Mouse (Mus musculus): ENCODE measurements at regions not wholly inside any gene's neighbourhood (a gene's known extent, or its start where the extent isn't known, plus 50 kb on each side); places are given as distances from the start of the nearest gene placed in this dataset.

- no peaks in the 10 kb centered on the region for H3K27me3 ChIP-seq (ENCODE audit: control insufficient read depth, insufficient read depth, low read length)
- WGBS, result 57% methylated on average over 1 of the region's 1 CpGs
- no peaks in the 10 kb centered on the region for H3K9me3 ChIP-seq (replicated peaks; ENCODE audit: control insufficient read depth, low read length)
- H3K27ac ChIP-seq (ENCODE audit: low read length), result no peak overlapping the region
- no peak for ATAC-seq (replicated peaks; ENCODE audit: extremely low read depth, insufficient read depth, low FRiP score)
- H3K9ac ChIP-seq (ENCODE audit: low read length), result no peak overlapping the region
- H3K4me2 ChIP-seq (ENCODE audit: low read depth, low read length), result no peak overlapping the region
- H3K4me1 ChIP-seq (ENCODE audit: control insufficient read depth, insufficient read depth, low read length), result no peaks in the 10 kb centered on the region
- H3K4me3 ChIP-seq (ENCODE audit: low read length), result no peak overlapping the region
- no peaks in the 10 kb centered on the region for H3K36me3 ChIP-seq (ENCODE audit: control insufficient read depth, insufficient read depth)
These were observed 326.2 kb downstream of the 1700129C05Rik start for GRCm38 (mm10) chr14:58816540-58816876.

GRCm38 (mm10) chr14:58815616-58816539 lies 326.8 kb downstream of the 1700129C05Rik start:
- Histone ChIP-seq H3K27me3 (ENCODE audit: control insufficient read depth, insufficient read depth, low read length) (no peaks in the 10 kb centered on the region), H3K4me2 (ENCODE audit: low read depth, low read length) (no peak overlapping the region), H3K9me3 (replicated peaks; ENCODE audit: control insufficient read depth, low read length) (no peaks in the 10 kb centered on the region), H3K9ac (ENCODE audit: low read length) (no peak overlapping the region), H3K36me3 (ENCODE audit: control insufficient read depth, insufficient read depth) (no peaks in the 10 kb centered on the region), H3K27ac (ENCODE audit: low read length) (no peak overlapping the region), H3K4me1 (ENCODE audit: control insufficient read depth, insufficient read depth, low read length) (no peaks in the 10 kb centered on the region), H3K4me3 (ENCODE audit: low read length) (no peak overlapping the region)
- ATAC-seq (replicated peaks; ENCODE audit: extremely low read depth, insufficient read depth, low FRiP score), result no peak
- WGBS, result 44% methylated on average over 11 of the region's 11 CpGs

GRCm38 (mm10) chr14:58812585-58812984 lies 330.1 kb downstream of the 1700129C05Rik start:
- WGBS, result 58% methylated on average over 5 of the region's 5 CpGs
- peak overlapping the region; percentile 71 for H3K27ac ChIP-seq (ENCODE audit: low read length)
- H3K9me3 ChIP-seq (replicated peaks; ENCODE audit: control insufficient read depth, low read length), result no peaks in the 10 kb centered on the region
- H3K4me3 ChIP-seq (ENCODE audit: low read length), result no peak overlapping the region
- H3K4me2 ChIP-seq (ENCODE audit: low read depth, low read length), result no peak overlapping the region
- H3K4me1 ChIP-seq (ENCODE audit: control insufficient read depth, insufficient read depth, low read length), result no peaks in the 10 kb centered on the region
- H3K36me3 ChIP-seq (ENCODE audit: control insufficient read depth, insufficient read depth), result no peaks in the 10 kb centered on the region
- no peak overlapping the region for H3K9ac ChIP-seq (ENCODE audit: low read length)
- peak; percentile 63 for ATAC-seq (replicated peaks; ENCODE audit: extremely low read depth, insufficient read depth, low FRiP score)
- no peaks in the 10 kb centered on the region for H3K27me3 ChIP-seq (ENCODE audit: control insufficient read depth, insufficient read depth, low read length)

GRCm38 (mm10) chr14:58801402-58801861 lies 341.3 kb downstream of the 1700129C05Rik start:
- ATAC-seq (replicated peaks; ENCODE audit: extremely low read depth, insufficient read depth, low FRiP score), result no peak
- Histone ChIP-seq H3K9ac (ENCODE audit: low read length) (no peak overlapping the region), H3K36me3 (ENCODE audit: control insufficient read depth, insufficient read depth) (no peaks in the 10 kb centered on the region), H3K27me3 (ENCODE audit: control insufficient read depth, insufficient read depth, low read length) (no peaks in the 10 kb centered on the region), H3K4me2 (ENCODE audit: low read depth, low read length) (no peak overlapping the region), H3K4me3 (ENCODE audit: low read length) (no peak overlapping the region), H3K9me3 (replicated peaks; ENCODE audit: control insufficient read depth, low read length) (no peaks in the 10 kb centered on the region), H3K4me1 (ENCODE audit: control insufficient read depth, insufficient read depth, low read length) (no peaks in the 10 kb centered on the region), H3K27ac (ENCODE audit: low read length) (no peak overlapping the region)

GRCm38 (mm10) chr14:58788190-58788945 lies 354.3 kb downstream of the 1700129C05Rik start:
- no peaks in the 10 kb centered on the region for H3K36me3 ChIP-seq (ENCODE audit: control insufficient read depth, insufficient read depth)
- no peaks in the 10 kb centered on the region for H3K27me3 ChIP-seq (ENCODE audit: control insufficient read depth, insufficient read depth, low read length)
- 66% methylated on average over 10 of the region's 10 CpGs for WGBS
- no peak overlapping the region for H3K27ac ChIP-seq (ENCODE audit: low read length)
- no peak overlapping the region for H3K4me3 ChIP-seq (ENCODE audit: low read length)
- no peak overlapping the region for H3K4me2 ChIP-seq (ENCODE audit: low read depth, low read length)
- 0 out of 2 replicates have a peak, but pooled peaks cover 3% of the 10 kb centered on the region for H3K4me1 ChIP-seq (ENCODE audit: control insufficient read depth, insufficient read depth, low read length)
- H3K9me3 ChIP-seq (replicated peaks; ENCODE audit: control insufficient read depth, low read length), result no peaks in the 10 kb centered on the region
- H3K9ac ChIP-seq (ENCODE audit: low read length), result no peak overlapping the region
- ATAC-seq (replicated peaks; ENCODE audit: extremely low read depth, insufficient read depth, low FRiP score), result no peak

GRCm38 (mm10) chr14:58787618-58788017 lies 355.1 kb downstream of the 1700129C05Rik start:
- no peak for ATAC-seq (replicated peaks; ENCODE audit: extremely low read depth, insufficient read depth, low FRiP score)
- no peaks in the 10 kb centered on the region for H3K36me3 ChIP-seq (ENCODE audit: control insufficient read depth, insufficient read depth)
- no peak overlapping the region for H3K9ac ChIP-seq (ENCODE audit: low read length)
- no peaks in the 10 kb centered on the region for H3K9me3 ChIP-seq (replicated peaks; ENCODE audit: control insufficient read depth, low read length)
- no peak overlapping the region for H3K4me3 ChIP-seq (ENCODE audit: low read length)
- no peak overlapping the region for H3K4me2 ChIP-seq (ENCODE audit: low read depth, low read length)
- no peaks in the 10 kb centered on the region for H3K27me3 ChIP-seq (ENCODE audit: control insufficient read depth, insufficient read depth, low read length)
- H3K4me1 ChIP-seq (ENCODE audit: control insufficient read depth, insufficient read depth, low read length), result peaks cover 7% of the 10 kb centered on the region; the same call in 1 of the 2 replicates
- H3K27ac ChIP-seq (ENCODE audit: low read length), result no peak overlapping the region
- WGBS, result 73% methylated on average over 2 of the region's 2 CpGs

- Histone ChIP-seq H3K9me3 (replicated peaks; ENCODE audit: control insufficient read depth, low read length) (no peaks in the 10 kb centered on the region), H3K9ac (ENCODE audit: low read length) (no peak overlapping the region), H3K27ac (ENCODE audit: low read length) (no peak overlapping the region), H3K4me1 (ENCODE audit: control insufficient read depth, insufficient read depth, low read length) (peaks cover 8% of the 10 kb centered on the region; the same call in 1 of the 2 replicates), H3K4me3 (ENCODE audit: low read length) (no peak overlapping the region), H3K27me3 (ENCODE audit: control insufficient read depth, insufficient read depth, low read length) (no peaks in the 10 kb centered on the region), H3K36me3 (ENCODE audit: control insufficient read depth, insufficient read depth) (no peaks in the 10 kb centered on the region), H3K4me2 (ENCODE audit: low read depth, low read length) (no peak overlapping the region)
- ATAC-seq (replicated peaks; ENCODE audit: extremely low read depth, insufficient read depth, low FRiP score), result no peak; the same call in 1 of the 2 replicates
- 78% methylated on average over 4 of the region's 4 CpGs for WGBS
These were observed 355.8 kb downstream of the 1700129C05Rik start for GRCm38 (mm10) chr14:58786791-58787491.

GRCm38 (mm10) chr14:58783201-58783600 lies 359.5 kb downstream of the 1700129C05Rik start:
- Histone ChIP-seq H3K4me1 (ENCODE audit: control insufficient read depth, insufficient read depth, low read length) (peaks cover 11% of the 10 kb centered on the region; the same call in 1 of the 2 replicates), H3K4me2 (ENCODE audit: low read depth, low read length) (no peak overlapping the region), H3K27ac (ENCODE audit: low read length) (no peak overlapping the region), H3K9me3 (replicated peaks; ENCODE audit: control insufficient read depth, low read length) (no peaks in the 10 kb centered on the region), H3K36me3 (ENCODE audit: control insufficient read depth, insufficient read depth) (no peaks in the 10 kb centered on the region), H3K9ac (ENCODE audit: low read length) (no peak overlapping the region), H3K27me3 (ENCODE audit: control insufficient read depth, insufficient read depth, low read length) (no peaks in the 10 kb centered on the region), H3K4me3 (ENCODE audit: low read length) (no peak overlapping the region)
- no peak for ATAC-seq (replicated peaks; ENCODE audit: extremely low read depth, insufficient read depth, low FRiP score)
- 34% methylated on average over 1 of the region's 1 CpGs for whole genome bisulfite sequencing
